Mouse (Mus musculus) E14TG2a.4 (cell line): Measurements from ENCODE around the gene Ccl6.

Experiments used
- CTCF ChIP-seq: conservative IDR thresholded peaks from 2 replicates; pipeline ENCODE4 v1.5.1; 2014; ENCODE audit warnings: low read length
- POU5F1 ChIP-seq: IDR thresholded peaks from 2 replicates; pipeline ENCODE4 v1.6.1; 2014; ENCODE audit warnings: low read length, borderline replicate concordance

DNA sequence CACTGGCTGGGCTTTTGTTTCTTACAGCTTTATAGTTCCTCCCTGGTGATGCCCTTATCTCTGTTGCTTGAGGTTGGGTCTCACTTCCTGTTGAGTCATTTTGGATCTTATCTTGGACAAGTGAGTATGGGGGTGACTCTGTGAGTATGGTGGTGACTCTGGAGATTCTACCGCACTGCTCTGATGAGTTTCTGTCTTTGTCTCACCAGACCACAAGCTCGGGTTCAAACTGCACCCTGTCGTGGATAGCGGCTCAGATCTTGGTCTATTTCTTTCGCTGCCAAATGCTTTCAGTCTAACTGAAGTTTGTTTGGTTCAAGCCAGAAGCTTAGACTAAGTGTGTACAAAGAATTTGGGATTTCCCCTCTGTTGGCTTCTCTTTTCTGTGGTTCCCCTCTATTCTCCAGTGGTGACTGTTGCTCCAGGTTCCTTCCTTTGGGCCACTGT lies 42.7 kb downstream of the Ccl6 start:
- TF ChIP-seq CTCF = no peak
- no peak for TF ChIP-seq POU5F1
